Mouse (Mus musculus) left cerebral cortex, postnatal 4 days (tissue): ENCODE data around the gene H6pd. TPM values are rescaled to one million over a fixed set of nuclear protein-coding genes. Genes with fewer than 3 reads are reported as not detected.
A peak's percentile ranks its signal among the peaks of the same experiment; 100 is the strongest.

Experiments
- DNase-seq: peaks from one replicate; pipeline ENCODE4 v3.0.0-alpha.2; 2022
- intact Hi-C: fragments of 180-260 bp; cut with DNase I; formaldehyde crosslinking; loops from one replicate; pipeline ENCODE4 v1.15.1; 2025
- total RNA-seq, 2 experiments: library from RNA; stranded (reverse); gene quantifications; 2 replicates each; pipeline ENCODE4 v1.2.3; 2021

The H6pd gene
- total RNA-seq, 2 experiments from 2014 or later, result 11.7 to 13.8 TPM

DNA sequence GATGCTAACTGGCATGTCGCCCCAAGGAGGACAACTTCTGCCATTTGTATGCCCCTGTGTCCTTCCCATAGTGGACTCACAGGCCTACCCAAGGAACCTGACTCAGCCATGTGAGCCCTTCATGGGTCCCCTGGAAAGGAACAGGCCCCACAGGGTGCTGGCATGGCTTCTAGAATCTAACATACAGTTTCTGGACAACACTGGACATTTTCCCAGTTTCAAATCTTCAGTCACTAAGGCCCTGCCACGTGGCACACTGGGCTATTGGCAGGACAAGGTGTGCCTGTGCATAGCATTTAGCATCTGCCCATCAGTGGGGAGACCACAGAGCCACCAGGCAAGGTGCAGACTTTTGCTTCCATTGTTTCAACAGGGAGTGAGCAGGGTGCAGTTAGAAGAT, 30.0 kb downstream of the H6pd start:
- intact Hi-C loops, result loop anchor here (5.0 kb wide), 1 partner anchor 172 kb away; no protein-coding TSS in a partner anchor
- no peak for DNase-seq

DNA sequence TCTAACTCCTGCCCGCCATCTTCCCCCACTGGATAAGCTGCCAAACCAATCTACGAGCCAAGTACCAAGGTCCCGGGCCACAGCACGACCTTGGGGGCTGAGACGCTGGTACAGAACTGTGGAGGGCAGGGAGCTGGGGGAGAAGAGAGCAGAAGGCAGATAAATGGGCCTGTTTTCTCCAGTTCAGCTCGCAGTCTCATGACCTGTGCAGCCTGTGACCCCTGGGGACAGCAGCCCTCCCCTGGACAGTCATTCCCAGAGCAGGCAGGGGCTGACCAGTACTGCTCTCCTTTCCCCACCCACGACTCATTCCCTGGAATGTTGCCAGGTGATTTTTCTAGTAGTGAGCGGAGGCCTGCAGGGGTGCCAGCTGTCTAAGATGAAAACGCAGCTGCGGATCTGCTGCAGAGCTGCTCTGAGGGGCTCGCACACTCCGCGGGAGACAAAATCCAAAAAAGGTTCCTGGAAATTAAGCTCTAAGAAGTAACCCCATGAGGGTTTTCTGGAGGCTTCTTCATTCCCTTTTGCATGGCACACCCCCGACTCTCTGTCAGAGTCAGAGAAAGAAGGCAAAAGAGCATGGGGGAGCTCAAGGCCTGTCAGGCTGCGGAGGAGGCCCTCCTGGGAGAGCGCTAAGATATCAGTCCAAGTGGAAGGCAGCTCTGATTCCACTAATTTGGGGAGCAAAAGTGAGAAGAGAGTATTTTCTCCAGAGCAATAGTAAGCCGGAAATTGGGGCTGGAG, 30.9 kb downstream of the H6pd start:
- peak; percentile 51 for DNase-seq
- intact Hi-C loops, result loop anchor here (5.0 kb wide), 1 partner anchor 171 kb away; no protein-coding TSS in a partner anchor

DNA sequence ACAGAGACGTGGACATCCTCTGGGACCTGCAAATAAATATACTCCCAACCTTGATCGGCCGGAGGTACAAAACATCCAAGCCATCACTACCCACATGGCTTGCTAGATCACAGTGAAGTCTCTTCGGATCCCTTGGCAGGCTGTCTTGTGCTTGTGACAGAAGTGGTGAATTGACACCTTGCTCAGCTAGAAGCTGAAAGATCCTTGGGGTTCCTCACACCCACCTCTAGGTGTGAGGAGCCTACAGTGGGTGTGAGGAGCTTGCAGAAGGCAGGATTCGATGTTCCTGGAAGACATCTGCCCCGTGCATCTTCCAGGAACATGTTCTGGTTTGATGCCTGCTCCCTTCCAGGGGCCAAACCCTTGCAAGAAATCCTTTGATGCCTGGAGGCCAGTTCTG, 31.6 kb downstream of the H6pd start:
- DNase-seq, result no peak
- intact Hi-C loops, result loop anchor here (5.0 kb wide), 1 partner anchor 170 kb away; no protein-coding TSS in a partner anchor

DNA sequence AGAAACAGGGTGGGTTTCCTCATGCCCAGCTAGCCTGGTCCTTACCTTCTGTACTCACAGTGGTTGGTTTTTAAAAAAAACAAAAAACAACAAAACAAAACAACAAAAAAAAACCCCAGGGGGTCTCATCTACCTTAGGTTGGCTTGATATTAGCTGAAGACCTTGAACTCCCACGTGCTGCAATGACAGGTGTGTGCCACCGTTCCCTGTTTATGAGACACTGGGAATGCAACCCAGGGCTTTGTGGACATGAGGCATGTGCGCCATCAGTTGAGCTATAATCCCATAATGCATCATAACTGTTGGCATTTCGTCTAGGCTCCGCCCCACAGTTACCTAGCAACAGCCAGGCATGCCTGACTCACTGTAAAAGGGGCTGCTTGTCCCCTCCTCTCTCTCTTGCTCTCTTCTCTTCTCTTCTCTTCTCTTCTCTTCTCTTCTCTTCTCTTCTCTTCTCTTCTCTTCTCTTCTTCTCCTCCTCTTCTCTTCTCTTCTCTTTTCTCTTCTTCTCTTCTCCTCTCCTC, 33.0 kb downstream of the H6pd start:
- intact Hi-C loops, result loop anchor here (5.0 kb wide), 1 partner anchor 168 kb away; no protein-coding TSS in a partner anchor
- no peak for DNase-seq

DNA sequence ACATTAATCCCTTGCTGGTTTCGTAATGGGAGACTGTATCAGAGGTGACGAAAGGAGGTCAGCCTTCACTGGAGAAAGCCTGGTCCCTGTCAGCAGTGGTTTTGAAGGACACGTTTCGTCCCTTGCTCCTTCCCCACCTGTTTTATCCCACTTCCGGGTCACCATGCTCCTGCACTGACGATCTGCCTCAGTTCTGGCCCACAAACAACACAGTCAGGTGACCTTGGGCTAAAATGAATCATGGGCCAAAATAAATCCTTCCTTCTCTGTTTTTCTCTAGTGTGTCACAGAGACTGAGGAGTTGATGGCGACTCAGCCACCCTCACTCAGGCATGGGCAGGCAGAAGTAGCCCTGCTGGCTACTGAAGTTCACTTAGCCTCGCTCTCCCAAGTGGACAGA, 33.5 kb downstream of the H6pd start:
- DNase-seq, result no peak
- intact Hi-C loops, result loop anchor here (5.0 kb wide), 1 partner anchor 168 kb away; no protein-coding TSS in a partner anchor

DNA sequence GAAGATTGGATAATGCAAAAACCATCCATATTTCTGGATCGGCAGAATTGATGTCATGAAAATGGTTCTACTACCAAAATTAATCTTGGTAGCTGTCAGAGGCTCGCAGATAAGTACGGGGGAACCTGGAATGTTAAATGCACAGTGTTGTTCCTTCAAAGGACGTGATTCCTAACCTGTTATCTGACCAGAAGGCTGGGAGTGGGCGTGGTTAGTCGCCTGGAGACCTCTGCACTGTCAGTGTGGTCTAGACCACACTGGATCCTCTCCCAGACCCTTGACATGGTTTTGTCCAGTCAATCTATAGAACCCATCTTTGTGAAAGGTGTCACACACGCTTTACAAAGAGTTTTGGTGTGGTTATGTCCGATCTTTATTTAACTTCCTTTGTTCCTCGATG, 37.4 kb downstream of the H6pd start:
- no peak for DNase-seq
- intact Hi-C loops, result no loop called here

- intact Hi-C loops, result no loop called here
- DNase-seq, result no peak
These were observed 40.3 kb downstream of the H6pd start for GRCm38 (mm10) chr4:149968526-149968925.

GRCm38 (mm10) chr4:149966963-149967362, 41.9 kb downstream of the H6pd start:
- DNase-seq, result no peak
- intact Hi-C loops, result no loop called here

DNA sequence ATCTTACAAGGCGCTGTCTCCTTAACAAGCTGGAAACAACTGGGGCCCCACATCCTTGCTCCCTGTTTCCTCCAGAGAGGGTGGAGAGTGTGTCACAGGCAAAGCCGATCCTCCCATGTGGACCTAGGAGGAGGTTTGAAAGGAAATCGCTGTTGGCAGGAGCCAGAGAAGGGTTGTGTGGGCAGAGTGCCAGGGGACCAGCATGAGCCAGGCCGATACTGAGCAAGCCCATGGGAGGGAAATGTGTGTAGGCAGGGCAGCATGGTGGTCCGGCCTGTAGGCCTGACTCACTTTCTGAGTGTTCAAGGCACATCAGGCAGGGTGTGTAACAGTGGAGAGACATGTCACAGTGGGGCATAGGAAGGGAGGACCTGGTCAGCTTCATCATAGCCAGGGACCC, 42.6 kb downstream of the H6pd start:
- intact Hi-C loops, result no loop called here
- peak; percentile 78 for DNase-seq

- intact Hi-C loops, result no loop called here
- no peak for DNase-seq
These were observed 43.2 kb downstream of the H6pd start for GRCm38 (mm10) chr4:149965672-149966071.

GRCm38 (mm10) chr4:149965242-149965641, 43.6 kb downstream of the H6pd start:
- no peak for DNase-seq
- intact Hi-C loops, result no loop called here

DNA sequence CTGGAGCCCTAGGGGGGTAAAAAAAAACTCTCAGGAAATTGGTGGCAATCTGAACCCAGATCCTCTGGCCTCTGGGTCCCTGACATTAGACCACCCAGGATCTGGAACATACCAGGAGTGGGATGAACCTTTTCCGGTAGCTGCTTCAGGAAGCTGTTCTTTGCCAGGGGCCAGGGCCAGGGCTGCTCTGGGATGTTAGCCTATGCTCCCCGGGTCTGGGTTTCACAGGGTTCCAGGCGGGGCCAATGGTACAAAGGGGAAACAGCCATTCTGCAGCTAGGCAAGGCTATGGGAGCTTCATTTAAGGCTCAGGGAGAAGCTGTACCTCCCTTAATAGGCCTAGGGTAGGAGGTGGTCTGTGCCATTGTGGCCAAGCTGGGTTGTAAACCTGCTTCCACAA, 44.1 kb downstream of the H6pd start:
- intact Hi-C loops, result no loop called here
- DNase-seq, result no peak

GRCm38 (mm10) chr4:149964285-149964684, 44.5 kb downstream of the H6pd start:
- intact Hi-C loops, result no loop called here
- peak; percentile 50 for DNase-seq

DNA sequence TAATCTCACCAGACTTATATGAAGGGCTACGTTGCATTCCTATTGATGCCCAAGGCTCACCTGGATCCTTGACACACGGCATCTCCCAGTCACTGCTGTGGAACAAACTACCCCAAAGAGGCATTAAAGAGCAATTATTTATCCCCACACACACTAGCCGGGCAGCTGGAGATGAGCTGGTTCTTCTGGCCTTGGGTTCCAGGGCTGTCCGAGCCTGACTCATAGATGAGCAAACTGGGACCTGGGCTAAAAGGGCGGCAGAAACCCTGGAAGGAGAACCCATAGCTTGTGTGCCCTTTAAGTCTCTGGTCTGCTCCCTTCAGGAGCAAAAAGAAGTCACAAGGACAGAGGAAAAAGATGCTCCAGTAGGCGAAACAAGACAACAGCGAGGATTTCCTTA, 48.4 kb downstream of the H6pd start:
- DNase-seq, result no peak
- intact Hi-C loops, result no loop called here

DNA sequence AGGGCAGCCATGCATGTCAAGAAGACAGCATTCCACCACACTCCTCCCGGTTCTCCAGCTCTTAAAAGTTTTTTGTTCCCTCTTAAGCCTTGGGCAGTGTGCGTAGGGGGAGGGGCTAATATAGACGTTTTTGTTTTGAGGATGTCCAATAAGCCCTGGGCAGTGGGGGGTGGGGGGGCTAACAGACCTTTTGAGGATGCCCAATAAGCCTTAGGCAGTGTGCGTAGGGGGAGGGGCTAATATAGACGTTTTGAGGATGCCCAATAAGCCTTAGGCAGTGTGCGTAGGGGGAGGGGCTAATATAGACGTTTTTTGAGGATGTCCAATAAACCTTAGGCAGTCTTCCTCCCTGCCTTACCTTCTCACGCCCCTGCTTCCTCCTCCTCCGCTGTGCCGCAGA, 49.0 kb downstream of the H6pd start:
- intact Hi-C loops, result loop anchor here (10.0 kb wide), 1 partner anchor 105 kb away; no protein-coding TSS in a partner anchor
- no peak for DNase-seq

GRCm38 (mm10) chr4:149958566-149958965, 50.3 kb downstream of the H6pd start:
- intact Hi-C loops, result loop anchor here (1.0 to 10.0 kb wide), 2 partner anchors 104 to 152 kb away; no protein-coding TSS in a partner anchor
- DNase-seq, result peak; percentile 82

DNA sequence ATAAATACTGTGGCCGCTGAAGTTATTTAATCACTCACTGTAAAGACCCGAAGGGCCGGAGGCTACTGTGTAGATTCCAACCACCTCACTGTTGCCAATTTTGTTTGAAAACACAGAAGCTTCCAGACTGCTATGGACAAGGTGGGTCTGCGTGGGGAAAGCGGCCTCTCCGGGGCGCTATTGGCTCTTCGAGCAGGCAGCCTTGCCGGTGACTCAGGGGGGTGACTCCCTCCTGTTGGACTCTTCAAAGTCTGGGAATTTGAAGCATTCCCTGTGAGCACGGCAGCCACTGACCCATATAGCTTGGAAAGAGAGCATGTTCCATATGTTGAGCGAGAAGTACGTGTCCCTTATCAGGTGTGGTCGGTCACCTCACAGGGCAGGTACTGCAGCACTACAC, 52.8 kb downstream of the H6pd start:
- intact Hi-C loops, result loop anchor here (10.0 kb wide), 1 partner anchor 101 kb away; no protein-coding TSS in a partner anchor

GRCm38 (mm10) chr4:149955631-149956030, 53.2 kb downstream of the H6pd start:
- DNase-seq, result no peak
- intact Hi-C loops, result loop anchor here (10.0 kb wide), 1 partner anchor 101 kb away; no protein-coding TSS in a partner anchor

More for the DNA sequence above, 52.8 kb downstream of the H6pd start:
- DNase-seq, result no peak

DNA sequence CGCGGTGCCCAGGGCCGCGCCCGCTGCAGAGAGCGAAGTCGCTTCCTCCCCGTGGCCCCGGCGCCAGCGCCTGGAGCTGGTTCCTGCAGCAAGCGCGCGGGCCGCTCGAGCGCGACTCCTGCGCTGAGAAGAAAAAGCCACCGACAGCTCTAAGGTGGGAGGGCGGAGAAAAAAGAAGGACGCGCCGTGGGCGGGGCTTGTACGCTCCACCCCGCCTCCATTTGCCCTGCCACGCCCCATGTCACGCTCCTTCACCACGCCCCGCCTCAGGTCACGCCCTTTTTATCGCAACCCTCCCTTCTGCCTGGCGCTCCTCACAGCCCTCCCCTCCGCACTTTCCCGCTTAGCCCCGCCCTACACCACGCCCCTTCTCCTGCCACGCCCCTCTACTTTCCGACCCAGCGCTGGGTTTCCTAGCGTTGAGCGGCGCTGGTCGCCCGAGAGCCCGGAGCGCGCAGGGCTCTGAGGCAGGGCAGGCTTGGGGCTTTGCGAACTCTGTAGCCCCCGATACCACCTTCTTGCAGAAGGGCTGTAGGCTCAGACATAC, 53.9 kb downstream of the H6pd start, which contains the start of gene Spsb1:
TSS of gene Spsb1 (minus strand) at position 151 of the 547 bp plus-strand sequence.
- peak; percentile 97 for DNase-seq
- intact Hi-C loops, result loop anchor here (10.0 kb wide), 1 partner anchor 100 kb away; no protein-coding TSS in a partner anchor

GRCm38 (mm10) chr4:149953621-149954481, 55.0 kb downstream of the H6pd start:
- DNase-seq, result peak; percentile 79
- intact Hi-C loops, result loop anchor here (10.0 kb wide), 1 partner anchor 99 kb away; no protein-coding TSS in a partner anchor
